Comparison of ENCODE assay signal across 23 mouse cellular contexts in genomic region chr1:151266703-151267102, GRCm38 (mm10). TPM values are rescaled to one million over a fixed set of nuclear protein-coding genes. Genes with fewer than 3 reads are reported as not detected.
"Had no signal": no experiment of that assay in that cellular context is flagged by ENCODE, and none has a peak within 500 bp of the region (broad histone marks: within the 10 kb centered on the region; RNA-seq: fewer than 3 reads in every experiment).

No protein-coding gene starts in this region.

- H3K27me3 ChIP-seq: neural tube, embryonic 13.5 days; neural tube, embryonic 15.5 days; stomach, embryonic 15.5 days had no signal

- DNase-seq: retina, postnatal 1 day; right cerebral cortex, adult 18-20 months; right cerebral cortex, postnatal 14 days; right cerebral cortex, postnatal 25 days; right cerebral cortex, postnatal 4 days; spleen, adult 18-20 months; thymus, adult 18-20 months; thymus, adult 2 months; thymus, postnatal 14 days; thymus, postnatal 25 days; thymus, postnatal 36 days; thymus, postnatal 4 days had no signal

- H3K4me3 ChIP-seq: neural tube, embryonic 13.5 days; neural tube, embryonic 15.5 days; stomach, embryonic 15.5 days had no signal

- H3K27ac ChIP-seq: neural tube, embryonic 13.5 days; neural tube, embryonic 15.5 days; stomach, embryonic 15.5 days; stomach, postnatal 0 days had no signal

- H3K4me2 ChIP-seq: neural tube, embryonic 13.5 days; neural tube, embryonic 15.5 days; stomach, embryonic 15.5 days had no signal

- H3K36me3 ChIP-seq: neural tube, embryonic 13.5 days; neural tube, embryonic 15.5 days; stomach, embryonic 15.5 days had no signal

- H3K4me1 ChIP-seq: neural tube, embryonic 13.5 days; neural tube, embryonic 15.5 days; stomach, embryonic 15.5 days had no signal

- H3K9ac ChIP-seq: neural tube, embryonic 13.5 days; neural tube, embryonic 15.5 days; stomach, embryonic 15.5 days had no signal

- H3K9me3 ChIP-seq: neural tube, embryonic 13.5 days; neural tube, embryonic 15.5 days; stomach, embryonic 15.5 days had no signal

RNA-seq across cellular contexts. Expression of gene Gm47996, which starts 56.8 kb away (rescaled TPM):
- total RNA-seq: neutrophil, adult 5-6 weeks had no signal
- polyA plus RNA-seq: neural tube, embryonic 13.5 days; neural tube, embryonic 14.5 days; neural tube, embryonic 15.5 days; small intestine, adult 2 months; stomach, embryonic 14.5 days; stomach, embryonic 15.5 days; stomach, embryonic 16.5 days; stomach, postnatal 0 days; thymus, adult 2 months; thymus, postnatal 0 days; urinary bladder, adult 2 months had no signal
